Mouse (Mus musculus) liver, postnatal 0 days (tissue): Measurements from ENCODE around the gene Syn3. TPM values are rescaled to one million over a fixed set of nuclear protein-coding genes. Genes with fewer than 3 reads are reported as not detected.
"Not testable (repeated sequence)": the region's sequence is repeated elsewhere in the genome, so short reads cannot be mapped to it uniquely, and the experiment has no call there.

Experiments used
- ATAC-seq: fragments of 200-750 bp; cut with Nextera tagmentation; 2 replicates; pipeline ENCODE4 v1.8.0; 2017; ENCODE audit warnings: mild to moderate bottlenecking, moderate library complexity
- DNase-seq: peaks from one replicate; pipeline ENCODE4 v3.0.0-alpha.2; 2016
- H3K27ac ChIP-seq: fragments of 300-500 bp; sonication (generic); 2 replicates; pipeline ENCODE4 v1.5.1; 2014; ENCODE audit warnings: antibody characterized with exemption, moderate library complexity, mild to moderate bottlenecking, low read depth
- H3K27me3 ChIP-seq: fragments of 300-500 bp; sonication (generic); 2 replicates; pipeline ENCODE4 v1.6.1; 2014; ENCODE audit warnings: low read length, control low read depth, mixed read lengths; ENCODE audit not compliant: insufficient read depth
- H3K36me3 ChIP-seq: fragments of 300-500 bp; sonication (generic); replicated peaks from 2 replicates; pipeline ENCODE4 v1.6.1; 2014; ENCODE audit warnings: mild to moderate bottlenecking, control low read depth, low read length, moderate library complexity, mixed read lengths; ENCODE audit not compliant: insufficient read depth
- H3K4me1 ChIP-seq: fragments of 300-500 bp; sonication (generic); 2 replicates; pipeline ENCODE4 v1.6.1; 2014; ENCODE audit warnings: antibody characterized with exemption, mild to moderate bottlenecking, control low read depth; ENCODE audit not compliant: insufficient read depth
- H3K4me2 ChIP-seq: fragments of 300-500 bp; sonication (generic); 2 replicates; pipeline ENCODE4 v1.6.1; 2014; ENCODE audit warnings: low read depth, mild to moderate bottlenecking, low read length, moderate library complexity, mixed read lengths
- H3K4me3 ChIP-seq: fragments of 300-500 bp; sonication (generic); 2 replicates; pipeline ENCODE4 v1.5.1; 2014; ENCODE audit warnings: low read depth, low read length
- H3K9ac ChIP-seq: fragments of 300-500 bp; sonication (generic); replicated peaks from 2 replicates; pipeline ENCODE4 v1.6.1; 2014; ENCODE audit warnings: mild to moderate bottlenecking, moderate library complexity
- H3K9me3 ChIP-seq: fragments of 300-500 bp; sonication (generic); 2 replicates; pipeline ENCODE4 v1.6.1; 2016; ENCODE audit warnings: mild to moderate bottlenecking, control low read depth, low read length, mixed read lengths
- CTCF ChIP-seq: sonication (generic); IDR thresholded peaks from 2 replicates; pipeline ENCODE4 v1.5.1; 2016; ENCODE audit warnings: antibody characterized with exemption, low read depth
- EP300 ChIP-seq: IDR thresholded peaks from 2 replicates; pipeline ENCODE4 v1.6.1; 2016; ENCODE audit warnings: antibody characterized with exemption, low read depth, mild to moderate bottlenecking
- WGBS: fragments of 180-500 bp; shearing (Covaris S2); extraction: QIAGEN DNeasy Blood & Tissue Kit; methylation state at CpG from one replicate; pipeline ENCODE4 v1.1.7; 2014; ENCODE audit not compliant: insufficient replicate concordance; 5-methylcytosine and 5-hydroxymethylcytosine counted together
- polyA plus RNA-seq: library from polyadenylated mRNA; unstranded; fragments of >200 nt; fragmentation: Nextera tagmentation; extraction: Ambion mirVana; gene quantifications from 2 replicates; pipeline ENCODE4 v1.2.1, GENCODE M21; 2015

Gene Syn3
- polyA plus RNA-seq, 1 experiment from 2014 or later: 0.25 TPM

DNA sequence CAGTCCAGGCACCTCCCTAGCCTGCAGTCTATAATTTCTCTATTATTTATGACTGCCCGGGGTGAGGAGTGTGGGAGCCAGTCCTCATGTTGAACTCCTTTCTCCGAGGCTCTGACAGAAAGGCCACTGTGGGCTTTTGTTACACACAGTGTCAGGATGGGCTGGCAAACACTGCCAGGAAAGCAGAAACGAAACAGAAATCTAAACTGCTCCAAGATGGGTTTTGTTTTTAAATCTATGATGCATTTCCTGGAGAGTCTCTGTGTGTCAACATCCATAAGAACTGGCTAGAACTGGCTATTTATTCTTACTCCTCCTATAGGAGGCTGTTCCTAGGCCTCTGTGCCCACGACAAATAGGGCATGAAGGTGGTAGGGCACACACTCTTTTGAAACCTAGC lies 374.6 kb downstream of the Syn3 start:
- Histone ChIP-seq H3K27ac (no peak overlapping the region), H3K4me1 (no peaks in the 10 kb centered on the region), H3K36me3 (no peaks in the 10 kb centered on the region), H3K4me3 (no peak overlapping the region), H3K27me3 (no peaks in the 10 kb centered on the region), H3K4me2 (no peak overlapping the region), H3K9me3 (no peaks in the 10 kb centered on the region), H3K9ac (no peak overlapping the region)
- no peak for TF ChIP-seq EP300
- no peak for TF ChIP-seq CTCF
- ATAC-seq (peak; percentile 40), DNase-seq (no peak)
- WGBS: 52% methylated on average over 4 of the region's 4 CpGs

DNA sequence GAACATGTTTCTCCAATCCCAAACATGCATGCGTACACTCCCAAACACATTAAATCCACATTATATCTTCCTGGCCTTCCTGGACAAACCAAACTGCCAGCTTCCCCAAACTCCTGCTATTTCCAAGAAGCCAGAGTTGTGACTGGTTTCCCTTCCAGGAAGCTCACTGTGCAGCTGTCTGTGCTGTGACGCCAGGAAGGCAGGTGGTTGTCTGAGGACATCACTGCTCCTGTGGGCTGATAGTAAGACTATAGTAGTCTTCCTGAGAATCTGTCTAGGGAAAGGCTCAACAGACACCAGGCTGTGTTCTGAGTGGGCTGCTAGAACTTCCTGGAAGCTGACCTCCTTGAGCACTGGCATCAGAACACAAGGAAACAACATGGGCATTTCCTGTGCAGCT lies 375.5 kb downstream of the Syn3 start:
- DNase-seq (no peak), ATAC-seq (no peak; the same call in 1 of the 2 replicates)

DNA sequence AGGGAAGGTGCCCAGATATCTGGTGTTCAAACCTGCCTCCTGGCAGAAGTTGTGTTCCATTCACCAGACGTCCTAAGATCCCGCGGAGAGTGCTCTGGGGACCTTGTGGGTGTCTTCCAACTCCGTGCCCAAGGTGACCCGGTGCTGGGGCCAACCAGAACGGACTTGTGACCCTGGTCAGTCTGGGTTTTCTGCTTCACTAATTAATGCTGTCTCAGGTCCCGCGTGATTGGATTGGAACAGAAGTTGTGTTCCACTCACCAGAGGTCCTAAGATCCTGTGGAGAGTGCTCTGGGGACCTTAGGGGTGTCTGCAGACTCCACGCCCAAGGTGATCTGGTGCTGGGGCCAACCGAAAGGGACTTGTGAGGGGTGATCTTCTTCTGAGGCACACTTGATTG lies 376.2 kb downstream of the Syn3 start:
- 90% methylated on average over 10 of the region's 10 CpGs for WGBS
- H3K36me3 ChIP-seq, H3K27me3 ChIP-seq, ATAC-seq, H3K27ac ChIP-seq, H3K4me3 ChIP-seq, H3K9ac ChIP-seq, H3K4me2 ChIP-seq, DNase-seq, H3K4me1 ChIP-seq, H3K9me3 ChIP-seq: not testable (repeated sequence)

More for the DNA sequence above, 375.5 kb downstream of the Syn3 start:
- 70% methylated on average over 2 of the region's 2 CpGs for WGBS
- Histone ChIP-seq H3K27me3 (no peaks in the 10 kb centered on the region), H3K4me1 (no peaks in the 10 kb centered on the region), H3K36me3 (no peaks in the 10 kb centered on the region), H3K9ac (no peak overlapping the region), H3K4me2 (no peak overlapping the region), H3K4me3 (no peak overlapping the region), H3K27ac (no peak overlapping the region), H3K9me3 (no peaks in the 10 kb centered on the region)
- TF ChIP-seq CTCF (no peak), EP300 (0 out of 2 replicates have a peak, but pooled peaks have one; percentile 8)

DNA sequence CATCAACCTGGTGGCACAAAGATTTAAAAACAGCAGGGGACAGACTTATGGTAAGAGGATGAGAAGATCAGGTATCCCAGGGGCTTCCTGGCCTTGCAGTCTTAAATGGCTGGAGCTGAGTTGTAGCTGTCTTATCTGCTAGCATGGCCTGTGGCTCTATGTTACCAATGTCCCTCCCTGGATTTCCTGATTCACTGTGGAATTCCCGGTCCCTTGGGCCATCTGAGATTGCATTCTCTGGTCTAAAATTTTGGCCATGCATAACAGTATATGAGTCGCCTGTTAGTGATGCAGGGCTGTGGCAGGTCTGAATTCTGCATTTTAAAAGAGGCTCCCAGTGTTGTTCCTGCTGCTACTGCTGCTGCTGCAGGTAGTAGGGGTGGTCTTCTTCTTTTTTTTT lies 382.4 kb downstream of the Syn3 start:
- DNase-seq (no peak), ATAC-seq (no peak)
- no peak overlapping the region for H3K4me2 ChIP-seq
- no peak for TF ChIP-seq EP300
- no peak for TF ChIP-seq CTCF
- H3K4me3 ChIP-seq: no peak overlapping the region
- no peak overlapping the region for H3K27ac ChIP-seq
- H3K9ac ChIP-seq: no peak overlapping the region
- no peaks in the 10 kb centered on the region for H3K36me3 ChIP-seq
- H3K27me3 ChIP-seq: no peaks in the 10 kb centered on the region
- no peaks in the 10 kb centered on the region for H3K9me3 ChIP-seq
- H3K4me1 ChIP-seq: no peaks in the 10 kb centered on the region
- 61% methylated on average over 2 of the region's 2 CpGs for WGBS

DNA sequence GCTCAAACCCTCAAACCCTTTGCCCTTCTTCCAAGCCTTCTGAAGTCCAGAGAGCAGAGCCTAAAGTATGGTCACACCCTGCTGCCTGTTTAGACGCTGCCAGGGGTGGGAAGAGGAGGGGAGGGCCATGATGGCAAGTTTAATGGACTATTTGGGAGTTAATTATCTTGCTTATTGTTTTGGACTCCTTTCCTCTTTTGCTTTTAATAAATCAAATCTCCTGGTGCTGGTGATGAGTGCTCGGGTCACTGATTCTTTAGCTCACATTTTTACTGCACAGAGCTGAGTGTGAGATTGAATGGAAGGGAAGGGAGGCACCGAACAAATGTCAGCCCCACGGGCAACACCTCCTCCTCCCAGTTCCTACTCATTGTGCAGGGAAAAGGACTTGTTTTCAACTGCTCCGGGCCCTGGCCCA lies 384.3 kb downstream of the Syn3 start:
- H3K4me3 ChIP-seq: no peak overlapping the region
- no peak for ATAC-seq
- H3K27ac ChIP-seq: no peak overlapping the region
- no peaks in the 10 kb centered on the region for H3K9me3 ChIP-seq
- no peaks in the 10 kb centered on the region for H3K4me1 ChIP-seq
- DNase-seq: no peak
- 53% methylated on average over 5 of the region's 5 CpGs for whole genome bisulfite sequencing
- H3K4me2 ChIP-seq: no peak overlapping the region
- no peaks in the 10 kb centered on the region for H3K36me3 ChIP-seq
- TF ChIP-seq EP300 (no peak), CTCF (no peak)
- no peaks in the 10 kb centered on the region for H3K27me3 ChIP-seq
- no peak overlapping the region for H3K9ac ChIP-seq

DNA sequence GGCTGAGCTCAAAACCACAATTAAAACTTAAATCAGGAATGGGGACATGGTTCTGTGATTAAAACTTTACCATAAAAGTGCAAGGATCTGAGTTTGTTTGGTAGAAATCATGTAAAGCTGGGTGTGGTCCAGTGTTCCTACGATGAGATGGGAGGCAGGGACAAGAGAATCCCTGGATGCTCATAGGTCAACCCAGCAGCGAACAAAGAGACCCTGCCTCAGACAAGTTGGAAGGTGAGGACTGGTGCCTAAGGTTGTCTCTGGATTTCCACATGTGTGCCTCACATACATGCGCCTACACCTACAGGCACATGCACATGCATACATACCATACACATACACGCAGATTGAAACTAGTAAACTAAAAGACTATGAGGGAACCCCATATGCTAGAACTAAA lies 389.9 kb downstream of the Syn3 start:
- H3K27ac ChIP-seq: no peak overlapping the region
- no peak for TF ChIP-seq CTCF
- TF ChIP-seq EP300: no peak
- no peak for ATAC-seq

DNA sequence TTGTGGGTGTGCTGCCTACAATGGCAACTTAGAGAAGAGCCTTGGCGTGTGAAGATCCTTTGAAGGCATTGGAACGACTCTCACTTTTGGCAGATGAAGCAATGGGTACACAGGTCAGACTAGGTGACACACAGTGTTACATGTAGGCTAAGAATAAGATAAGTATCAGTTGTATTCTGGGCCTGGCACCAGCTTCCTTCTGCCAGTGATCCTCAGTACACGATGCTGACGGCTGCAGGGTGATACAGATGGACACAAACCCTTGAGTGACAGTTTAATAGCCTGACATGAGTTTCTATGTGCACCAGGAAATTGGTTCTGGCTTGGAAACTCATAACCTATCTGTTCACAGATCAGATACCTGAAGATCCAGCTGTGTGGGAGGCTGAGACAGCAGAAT lies 391.0 kb downstream of the Syn3 start:
- no peaks in the 10 kb centered on the region for H3K4me1 ChIP-seq
- no peak for DNase-seq
- no peaks in the 10 kb centered on the region for H3K9me3 ChIP-seq
- TF ChIP-seq CTCF (no peak), EP300 (no peak)
- H3K27ac ChIP-seq: no peak overlapping the region
- no peak for ATAC-seq
- H3K36me3 ChIP-seq: no peaks in the 10 kb centered on the region
- no peaks in the 10 kb centered on the region for H3K27me3 ChIP-seq
- H3K4me2 ChIP-seq: no peak overlapping the region
- H3K4me3 ChIP-seq: no peak overlapping the region
- 70% methylated on average over 4 of the region's 4 CpGs for WGBS
- H3K9ac ChIP-seq: no peak overlapping the region

More for the DNA sequence above, 389.9 kb downstream of the Syn3 start:
- WGBS: 78% methylated on average over 4 of the region's 4 CpGs
- no peak overlapping the region for H3K9ac ChIP-seq
- H3K4me1 ChIP-seq: no peaks in the 10 kb centered on the region
- H3K9me3 ChIP-seq: no peaks in the 10 kb centered on the region
- no peak for DNase-seq
- no peak overlapping the region for H3K4me3 ChIP-seq
- no peaks in the 10 kb centered on the region for H3K27me3 ChIP-seq
- H3K36me3 ChIP-seq: no peaks in the 10 kb centered on the region
- no peak overlapping the region for H3K4me2 ChIP-seq
